Mouse (Mus musculus): Measurements from ENCODE around the gene Ccne1.
A peak's percentile ranks its signal among the peaks of the same experiment; 100 is the strongest.

Ccne1 gene

DNA sequence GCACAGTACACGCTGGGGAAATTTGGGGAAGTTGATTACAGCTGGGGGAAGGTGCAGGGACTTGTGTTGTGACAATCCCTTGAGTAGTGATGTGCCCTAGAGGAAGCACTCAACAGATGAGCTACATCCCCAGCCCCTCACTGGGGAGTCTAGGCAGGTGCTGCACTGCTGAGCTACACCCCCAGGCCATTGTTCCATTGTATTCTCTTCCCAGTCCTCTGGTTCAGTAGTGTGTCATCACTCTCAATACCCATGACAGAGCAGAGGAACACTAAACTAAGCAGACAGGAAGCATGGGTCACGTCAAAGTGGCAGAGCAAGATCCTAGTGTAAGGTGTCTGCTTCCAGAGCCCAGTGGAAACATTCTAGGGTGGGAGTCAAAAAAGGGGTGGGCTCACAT is 14.2 kb downstream of the Ccne1 start:
- DNase-seq, result no peak

DNA sequence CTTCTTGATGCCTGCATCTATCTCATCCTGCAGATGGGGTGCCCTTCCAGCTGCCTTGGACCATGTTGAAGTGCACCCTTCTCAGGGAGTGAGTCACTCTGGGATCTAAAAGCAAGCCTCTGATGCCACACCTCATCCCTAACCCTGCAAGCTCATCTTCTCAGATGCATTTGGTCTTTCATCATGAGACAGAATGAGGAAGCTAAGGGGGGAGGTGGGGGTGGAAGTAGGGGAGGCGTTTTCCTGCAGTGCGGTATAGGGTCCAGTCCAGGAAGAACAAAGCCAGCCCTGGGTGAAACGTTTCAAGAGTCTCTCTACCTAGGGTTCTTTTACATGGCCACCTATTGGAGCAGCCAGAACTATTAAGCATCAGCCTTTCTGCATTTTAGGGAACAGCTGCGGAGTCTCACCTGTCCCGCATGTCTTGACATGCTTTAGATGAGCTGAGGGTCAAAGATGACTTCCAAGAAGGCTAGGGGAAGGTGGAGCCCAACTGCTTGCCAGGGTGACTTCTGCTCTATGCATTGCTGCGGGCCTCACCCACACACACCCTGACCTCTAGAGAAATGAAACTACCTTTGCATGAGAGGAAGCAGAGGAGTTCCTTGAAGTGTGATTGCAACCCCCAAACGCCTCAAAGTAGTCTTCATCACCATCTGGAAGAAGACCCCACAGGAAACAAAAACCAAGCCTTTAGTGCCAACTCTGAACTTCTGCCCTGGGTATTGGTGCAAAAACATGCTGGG is 17.2 kb downstream of the Ccne1 start:
- no peak for DNase-seq

DNA sequence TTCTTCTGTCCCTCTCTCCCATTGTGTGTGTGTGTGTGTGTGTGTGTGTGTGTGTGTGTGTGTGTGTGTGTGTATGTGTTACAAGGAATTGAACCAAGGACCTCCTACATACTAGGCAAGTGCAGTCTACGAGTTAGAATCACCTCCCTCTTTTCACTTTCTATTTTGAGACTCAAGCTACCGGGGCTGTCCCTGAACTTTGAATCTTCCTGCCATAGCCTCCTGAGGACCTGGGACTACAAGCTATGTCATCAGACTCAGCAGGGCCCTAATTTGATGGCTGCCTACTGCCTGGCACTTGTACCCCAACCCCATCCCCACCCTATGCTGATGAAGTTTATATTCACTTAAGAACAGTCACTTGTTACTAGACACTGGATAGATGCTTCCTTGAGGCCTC is 18.9 kb downstream of the Ccne1 start:
- no peak for DNase-seq

DNA sequence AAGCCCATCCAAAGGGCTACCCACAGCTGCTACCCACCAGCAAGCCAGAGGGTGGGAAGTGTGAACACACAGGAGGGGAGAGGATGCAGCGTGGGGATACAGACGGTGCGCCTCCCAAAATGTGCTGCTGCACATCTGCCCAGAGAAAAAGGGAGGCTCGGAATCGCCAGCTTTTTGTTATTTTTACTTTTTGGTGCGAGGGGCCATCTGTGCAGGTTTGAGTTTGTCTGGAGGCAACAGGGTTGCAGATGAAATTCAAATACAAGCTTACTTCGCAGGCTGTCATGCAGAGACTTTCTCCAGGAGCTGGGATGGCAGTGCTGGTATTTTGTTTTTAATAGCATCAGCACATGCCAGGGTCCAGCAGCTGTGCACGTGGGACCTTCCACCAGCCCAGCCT is 19.5 kb downstream of the Ccne1 start:
- no peak for DNase-seq

DNA sequence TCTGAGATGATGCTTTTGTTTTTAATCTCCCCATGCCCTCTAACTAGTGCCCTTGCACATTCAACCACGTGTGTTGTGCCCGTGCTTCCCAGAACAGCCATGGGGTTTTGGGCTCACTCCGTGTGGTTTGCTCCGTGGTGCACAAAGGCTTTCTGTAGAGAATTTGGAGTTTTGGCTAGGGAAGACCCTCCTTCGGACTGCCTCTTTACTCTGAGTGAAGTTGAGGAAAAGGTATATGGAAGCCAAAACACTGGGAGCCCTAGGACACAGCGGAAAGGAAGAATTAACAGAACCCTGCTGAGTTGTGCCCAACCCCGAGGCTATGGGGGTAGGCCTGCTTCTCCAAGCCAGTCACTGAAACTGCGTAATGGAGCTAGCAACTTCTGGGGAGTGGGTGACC is 20.9 kb downstream of the Ccne1 start:
- peak; percentile 67 for DNase-seq

DNA sequence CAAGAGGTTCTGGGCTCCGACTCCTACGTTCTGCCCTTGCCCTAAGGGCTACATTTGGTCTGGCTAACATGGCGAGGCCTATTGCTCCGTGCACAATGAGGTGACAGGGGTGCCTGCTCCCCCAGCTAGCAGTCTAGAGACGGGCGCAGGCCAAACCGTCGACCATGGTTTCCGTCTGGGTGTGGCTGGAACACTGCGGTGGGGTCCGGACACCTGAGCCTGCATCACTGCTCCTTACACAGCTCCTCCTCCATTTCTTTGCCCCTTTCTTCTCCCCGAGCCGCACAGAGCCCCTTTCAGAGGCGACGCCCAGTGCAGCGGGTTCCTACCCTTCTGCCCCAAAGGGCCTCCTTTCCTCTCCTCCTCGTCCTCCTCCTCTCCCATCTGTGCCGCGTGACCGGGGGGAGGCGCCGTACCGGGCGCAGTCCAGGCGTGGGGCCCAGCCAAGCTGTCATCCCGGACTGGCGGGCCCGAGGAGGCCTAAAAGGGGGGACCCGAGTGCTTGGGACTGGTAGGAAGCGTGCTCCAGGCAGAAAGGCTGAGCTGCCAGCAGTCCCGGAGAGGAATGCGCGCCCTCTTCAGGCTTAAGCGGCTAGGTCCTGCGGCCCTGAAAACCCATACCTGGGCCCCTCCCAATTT is 21.6 kb downstream of the Ccne1 start:
- DNase-seq, result peak; percentile 85

DNA sequence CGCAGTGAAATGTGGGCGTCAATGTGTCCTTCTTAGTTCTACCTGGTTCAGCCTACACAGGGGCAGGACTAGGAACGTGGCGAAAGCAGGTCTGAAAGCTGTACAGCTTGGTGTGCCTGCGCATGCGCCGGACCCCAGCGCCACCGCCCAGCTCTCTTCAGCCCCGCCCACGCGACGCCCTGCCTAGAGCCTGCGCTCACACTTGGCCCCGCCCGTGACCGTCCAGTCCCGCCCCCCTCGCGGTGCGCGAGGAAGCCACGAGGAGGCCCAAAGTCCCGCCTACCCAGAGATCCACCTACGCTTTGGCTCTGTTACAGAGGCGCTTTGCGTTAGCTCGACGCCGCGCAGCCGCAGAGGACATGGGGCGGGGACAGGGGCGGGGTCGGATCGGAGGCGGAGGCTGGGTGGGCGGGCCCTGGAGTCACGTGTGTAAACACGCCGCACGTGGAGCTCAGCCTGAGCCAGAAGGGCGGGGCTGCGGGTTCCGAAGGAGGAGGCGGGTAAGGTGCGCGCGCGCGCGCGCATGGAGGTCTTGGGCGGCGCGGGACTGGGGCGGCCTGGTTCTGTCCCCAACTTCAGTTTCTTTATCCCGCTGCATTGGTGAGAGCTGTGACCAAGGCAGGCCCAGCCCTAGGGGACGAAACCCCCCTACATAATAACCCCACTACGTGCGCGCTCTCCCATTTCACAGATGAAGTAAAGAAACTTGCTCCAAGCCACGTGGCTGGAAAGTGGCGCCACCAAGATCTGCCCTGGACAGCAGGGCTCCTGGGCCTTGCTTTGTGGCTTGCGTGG is 22.4 kb downstream of the Ccne1 start:
- peak; percentile 100 for DNase-seq

DNA sequence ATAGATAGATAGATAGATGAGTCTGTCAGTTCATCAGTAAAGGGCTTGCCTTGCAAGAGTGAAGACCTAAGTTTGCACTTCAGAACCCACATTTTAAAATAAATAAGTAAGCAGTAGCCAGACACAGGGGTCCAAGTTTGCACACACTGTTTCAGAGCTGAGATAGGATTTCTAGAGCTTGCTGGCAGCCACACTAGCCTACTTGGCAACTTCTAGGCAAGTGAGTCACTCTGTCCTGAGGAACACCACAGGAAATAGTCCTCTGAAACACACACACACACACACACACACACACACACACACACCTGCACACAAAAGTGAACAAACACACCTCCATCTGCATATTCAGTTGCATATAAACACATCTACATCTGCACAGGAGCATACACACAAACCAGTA is 24.4 kb downstream of the Ccne1 start:
- peak; percentile 36 for DNase-seq

DNA sequence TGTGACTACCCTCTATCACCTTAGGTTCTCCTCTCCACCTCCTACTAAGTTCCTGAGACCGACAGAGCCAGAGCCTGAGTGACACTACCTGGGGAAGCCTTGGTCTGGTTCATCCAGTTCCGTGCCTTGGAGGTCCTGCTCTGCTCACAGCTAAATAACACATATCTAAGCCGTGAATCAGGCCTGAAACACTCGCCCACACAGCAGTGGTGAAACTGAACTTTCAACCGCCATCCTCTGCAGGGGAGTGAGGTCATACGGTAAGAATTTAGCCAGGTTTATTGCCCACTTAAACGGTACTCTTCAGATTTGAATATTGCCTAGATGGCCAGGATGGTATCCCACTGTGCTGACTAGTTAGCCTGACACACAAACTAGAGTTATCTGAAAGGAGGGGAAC is 30.1 kb downstream of the Ccne1 start:
- no peak for DNase-seq

DNA sequence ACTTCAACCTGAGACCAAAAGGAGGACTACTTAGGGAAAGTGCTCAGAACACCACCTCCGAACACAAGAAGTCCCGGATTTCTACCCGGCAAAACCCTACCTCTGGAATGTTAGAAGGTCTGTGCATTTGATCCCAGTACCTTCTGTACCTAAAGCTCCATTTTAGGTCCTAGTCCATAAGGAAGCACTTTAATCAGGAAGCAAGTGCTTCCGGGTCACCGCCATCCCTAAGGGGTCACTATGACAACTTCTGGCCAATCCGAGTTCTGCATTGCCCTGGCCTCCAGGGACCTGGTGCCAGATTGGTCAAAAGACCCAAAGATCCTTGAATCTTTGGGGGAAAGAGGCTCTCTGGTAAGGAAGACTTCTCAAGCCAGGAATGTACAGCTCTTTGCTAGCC is 31.8 kb downstream of the Ccne1 start:
- DNase-seq, result no peak

DNA sequence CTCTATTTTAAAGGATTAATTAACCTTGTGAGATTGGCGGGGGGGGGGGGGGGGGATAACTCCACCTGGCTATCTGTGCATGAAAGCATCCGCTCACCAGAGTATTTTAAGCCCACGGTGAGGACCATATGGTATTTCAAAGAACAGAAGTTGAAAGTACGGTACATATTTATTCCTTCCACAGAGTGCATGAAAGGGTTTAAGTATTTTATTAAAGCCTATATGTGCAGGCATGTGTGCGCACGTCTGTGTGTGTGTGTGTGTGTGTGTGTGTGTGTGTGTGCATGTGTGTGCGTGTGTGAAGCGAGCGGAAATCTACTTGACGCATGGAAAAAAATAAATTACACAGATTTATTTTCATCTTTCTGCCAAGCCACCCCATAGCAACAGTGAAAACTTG is 32.4 kb downstream of the Ccne1 start:
- no peak for DNase-seq

DNA sequence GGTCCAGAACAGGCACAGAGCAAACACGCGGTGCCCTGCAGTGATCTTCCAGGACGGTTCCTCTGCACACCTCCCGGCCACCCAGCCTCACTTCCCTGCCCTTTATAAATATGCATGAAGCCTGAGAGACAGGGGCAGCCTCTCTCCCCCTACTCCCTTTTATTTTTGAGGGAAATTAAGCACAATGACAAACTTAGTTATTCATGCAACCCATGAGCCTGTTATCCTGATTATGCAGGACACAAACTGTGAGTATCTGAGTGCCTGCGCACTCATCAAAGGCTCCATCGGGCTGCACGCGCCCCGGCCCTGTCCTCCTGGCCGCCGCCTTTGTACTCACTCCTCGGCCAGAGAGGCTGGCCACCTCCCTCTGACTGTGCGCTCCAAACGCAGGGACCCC is 32.8 kb downstream of the Ccne1 start:
- peak; percentile 47 for DNase-seq

DNA sequence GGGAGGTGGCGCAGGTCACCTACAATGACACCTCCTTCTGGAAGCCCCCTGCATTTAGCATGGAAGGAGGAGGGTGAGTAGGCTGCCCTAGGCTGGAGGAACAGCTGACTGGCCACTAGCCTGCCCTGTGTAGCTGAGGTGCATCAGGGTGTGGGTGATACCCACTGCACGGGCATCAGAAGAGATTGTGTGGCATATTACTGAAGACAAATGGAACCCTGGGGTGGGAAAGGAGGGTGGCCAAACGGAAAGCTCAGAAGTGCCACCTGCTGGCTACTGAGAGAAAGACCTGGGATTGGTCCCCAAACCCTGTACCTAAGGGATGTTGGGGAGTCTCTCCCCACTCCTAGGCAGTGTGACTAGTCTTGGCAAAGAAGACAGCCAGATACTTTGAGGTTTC is 33.6 kb downstream of the Ccne1 start:
- DNase-seq, result peak; percentile 74

DNA sequence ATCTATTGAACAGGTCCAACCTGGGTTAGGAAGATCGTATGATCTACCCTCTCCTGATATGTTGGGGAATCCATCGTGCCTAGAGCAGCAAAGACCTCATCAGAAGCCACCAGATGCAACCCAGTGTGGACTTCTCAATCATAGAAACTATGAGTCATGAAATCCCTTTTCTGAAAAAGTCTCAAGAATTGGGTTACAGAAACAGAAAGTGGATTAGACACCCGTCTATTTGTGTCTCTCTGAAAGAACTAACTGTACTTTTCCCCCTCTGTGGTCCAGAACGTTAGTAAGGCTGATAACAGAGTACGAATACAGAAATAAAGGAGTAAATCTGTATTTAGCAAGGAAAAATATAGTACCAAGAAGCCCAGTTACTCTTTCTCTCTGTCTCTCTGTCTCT is 36.3 kb downstream of the Ccne1 start:
- no peak for DNase-seq

DNA sequence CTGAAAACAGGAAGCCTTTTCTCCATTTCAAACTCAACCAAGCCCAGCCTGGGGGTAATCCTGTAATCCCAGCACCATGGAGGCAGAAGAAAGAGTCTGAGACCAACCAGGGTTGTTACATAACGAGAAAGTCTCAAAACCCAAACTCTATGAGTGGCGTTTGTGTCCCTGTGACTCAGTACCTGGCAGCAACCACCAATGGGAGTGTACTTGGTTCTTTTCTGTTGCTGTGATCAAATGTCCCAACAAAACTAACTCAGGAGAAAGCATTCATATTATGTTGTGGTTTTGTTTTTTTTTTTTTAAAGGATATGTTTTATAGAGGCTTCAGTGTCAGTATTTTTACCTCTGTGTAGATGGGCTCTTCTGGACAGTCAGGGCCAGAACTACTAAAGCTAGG is 36.7 kb downstream of the Ccne1 start:
- DNase-seq, result no peak

DNA sequence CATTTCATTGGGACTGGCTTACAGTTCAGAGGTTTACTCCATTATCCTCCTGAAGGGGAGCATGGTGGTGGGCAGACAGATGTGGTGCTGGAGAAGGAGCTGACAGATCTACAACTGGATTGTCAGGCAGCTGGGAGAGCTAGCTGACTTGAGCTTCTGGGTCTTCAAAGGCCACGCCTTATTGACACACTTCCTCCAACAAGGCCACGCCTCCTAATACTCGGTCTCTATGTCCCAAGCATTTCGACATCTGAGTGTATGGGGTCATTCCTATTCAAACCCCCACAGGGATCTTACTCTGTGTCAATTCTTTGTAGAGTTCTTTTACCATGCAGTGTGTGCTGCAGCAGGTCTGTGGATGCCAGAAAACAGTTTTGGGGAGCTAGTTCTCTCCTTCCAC is 42.9 kb downstream of the Ccne1 start:
- DNase-seq, result no peak

DNA sequence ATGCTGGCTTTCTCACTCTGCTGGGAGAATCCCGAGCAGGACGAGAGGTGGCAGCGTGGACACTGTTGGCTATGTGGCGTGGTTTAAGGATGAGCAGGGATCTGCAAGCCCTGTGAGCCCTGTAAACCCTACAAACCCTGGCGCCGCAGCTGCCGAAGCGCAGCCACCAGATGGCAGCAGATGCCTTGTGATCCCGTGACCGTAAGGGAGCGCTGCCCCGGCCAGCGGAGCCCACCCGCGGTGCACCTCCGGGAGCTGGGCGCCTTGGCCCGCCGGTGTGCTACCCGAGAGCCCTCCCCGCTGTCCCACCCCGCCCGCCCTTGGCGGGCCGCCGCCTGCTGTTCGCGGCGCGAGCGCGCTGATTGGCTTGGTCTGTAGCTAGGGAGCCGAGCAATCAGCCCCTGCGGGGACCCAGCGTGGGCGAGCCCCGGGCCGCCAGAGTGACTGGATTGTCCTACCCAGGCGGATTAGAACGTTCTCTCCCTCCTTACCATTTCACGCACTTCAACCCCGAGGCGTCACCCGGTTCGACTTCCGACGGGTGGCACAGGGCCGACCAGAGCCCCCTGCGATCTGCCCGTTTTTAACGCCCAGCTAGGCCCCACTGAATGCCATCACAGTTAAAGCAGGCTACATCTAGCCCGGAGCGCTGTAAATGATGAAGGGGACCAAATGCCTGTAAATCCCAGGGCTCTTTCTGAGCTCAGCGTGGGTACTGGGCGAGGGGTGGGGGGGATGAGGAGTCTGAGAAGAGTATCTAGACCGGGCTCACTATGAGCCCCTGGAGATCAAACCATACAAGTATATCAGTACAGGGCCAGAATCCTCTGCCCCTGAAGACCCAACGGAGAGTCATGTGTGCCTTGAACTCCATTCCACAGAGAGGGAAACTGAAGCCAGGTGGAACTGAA is 46.0 kb downstream of the Ccne1 start:
- peak; percentile 92 for DNase-seq

DNA sequence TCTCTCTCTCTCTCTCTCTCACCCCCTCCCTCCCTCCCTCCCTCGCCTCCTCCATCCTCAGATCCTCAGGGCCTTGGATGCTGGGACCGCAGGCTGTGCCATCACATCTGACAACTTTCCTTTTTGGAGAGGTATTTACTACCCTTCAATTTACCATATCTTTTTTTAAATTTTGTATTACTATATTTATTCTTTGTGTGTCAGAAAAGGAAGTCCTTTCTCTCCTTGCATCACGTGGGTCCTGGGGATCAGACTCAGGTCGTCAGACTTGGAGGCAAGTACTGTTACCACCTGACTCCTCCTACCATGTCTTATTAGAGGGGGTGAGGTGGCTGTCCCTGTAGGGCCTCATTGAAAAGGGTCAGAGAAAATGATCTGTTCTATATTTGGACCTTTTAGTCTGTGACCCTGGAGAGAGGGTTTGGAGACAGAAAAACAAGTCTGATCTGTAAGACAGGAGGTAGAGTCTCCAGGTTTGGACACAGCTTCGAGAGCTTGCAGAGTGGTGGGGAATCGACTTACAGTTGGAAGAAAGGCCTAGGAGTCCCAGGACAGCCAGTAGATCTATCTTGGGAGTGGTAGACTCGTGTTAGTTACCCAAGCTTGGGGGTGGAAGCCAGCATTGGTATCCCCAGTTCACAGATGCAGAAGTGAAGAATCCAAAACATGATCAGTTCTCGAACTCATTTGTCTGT is 47.6 kb downstream of the Ccne1 start:
- no peak for DNase-seq

DNA sequence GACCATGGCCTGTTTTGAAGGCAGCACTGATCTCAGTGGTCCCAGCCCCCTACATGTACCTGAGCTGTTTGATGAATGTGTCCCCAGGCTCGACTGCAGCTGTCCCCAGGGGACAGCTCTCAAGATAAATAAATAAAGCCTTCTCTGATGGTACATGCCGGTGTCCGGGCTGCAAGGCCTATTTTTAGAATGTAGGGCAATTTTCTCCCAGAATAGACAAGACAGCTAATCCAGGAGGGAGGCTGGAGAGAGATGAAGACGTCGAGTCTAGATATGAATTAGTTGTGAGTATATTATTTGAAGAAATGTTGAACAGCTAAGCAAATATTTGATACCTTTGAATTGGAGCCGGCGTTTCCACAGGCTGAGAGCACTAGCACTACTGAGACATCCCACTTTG is 48.2 kb downstream of the Ccne1 start:
- no peak for DNase-seq

DNA sequence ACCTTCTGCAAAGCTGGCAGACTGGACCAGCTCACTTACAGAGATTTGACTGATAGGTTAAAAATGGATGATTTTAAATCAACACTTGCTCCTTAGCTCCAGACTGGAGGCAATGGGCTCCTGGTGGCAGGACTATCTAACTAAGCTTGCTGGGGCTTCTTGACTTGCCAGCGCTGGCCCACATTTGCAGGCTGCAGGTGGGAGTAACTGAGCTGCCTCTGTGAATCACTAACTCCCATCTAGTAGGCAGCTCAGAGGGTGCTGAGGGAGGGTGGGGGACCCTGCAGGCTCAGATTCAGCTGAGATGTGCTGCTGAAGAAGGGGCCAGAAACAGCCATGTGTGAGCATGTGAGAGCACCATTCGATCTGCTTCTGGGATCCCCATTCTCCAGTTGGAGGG is 51.3 kb downstream of the Ccne1 start:
- DNase-seq, result no peak

DNA sequence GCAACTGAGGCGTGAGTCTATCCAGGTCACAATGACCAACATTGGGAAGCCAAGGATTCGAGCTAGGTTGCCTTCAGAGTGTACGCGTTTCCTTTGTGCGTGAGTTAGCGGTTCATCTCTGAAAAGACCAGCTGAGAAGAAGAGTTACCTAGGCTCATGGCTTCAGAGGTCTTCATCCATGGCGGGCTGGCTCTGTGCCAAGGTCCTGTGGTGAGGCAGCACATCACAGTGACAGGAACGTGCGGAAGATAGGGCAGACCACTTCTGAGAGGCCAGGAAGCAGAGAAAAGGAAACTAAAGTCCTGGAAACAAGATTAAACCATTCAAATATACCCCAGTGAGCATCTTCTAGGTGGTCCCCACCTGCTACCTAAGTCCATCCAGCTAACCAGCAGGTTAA is 53.1 kb downstream of the Ccne1 start:
- no peak for DNase-seq
